ENCODE assay signal across 28 mouse cellular contexts in the genomic region with DNA sequence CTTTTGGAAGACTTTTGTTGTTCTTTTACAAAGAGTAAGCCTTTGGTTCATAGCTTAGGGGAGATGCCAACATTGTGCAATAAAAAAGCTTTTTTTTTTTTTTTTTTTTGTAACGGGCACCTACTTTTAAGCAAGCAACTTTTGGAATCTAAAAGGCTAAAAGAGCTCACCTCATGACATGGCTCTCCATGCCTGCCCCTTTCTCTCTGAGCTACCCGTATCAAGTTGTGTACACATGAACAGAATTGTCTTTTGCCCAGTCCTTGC. TPM values are rescaled to one million over a fixed set of nuclear protein-coding genes. Genes with fewer than 3 reads are reported as not detected.
"Had no signal": no experiment of that assay in that cellular context is flagged by ENCODE, and none has a peak within 500 bp of the region (broad histone marks: within the 10 kb centered on the region; RNA-seq: fewer than 3 reads in every experiment).

No protein-coding gene starts in this region.

- ATAC-seq: forebrain, postnatal 0 days; inflammation-experienced regulatory T-cells, adult 6 months had no signal

- H3K27ac ChIP-seq: heart, adult 2 months; heart, embryonic 13.5 days; heart, embryonic 15.5 days; hindbrain, embryonic 13.5 days; hindbrain, embryonic 15.5 days; layer of hippocampus, adult 2 months; left cerebral cortex, adult 2 months; limb, embryonic 13.5 days; limb, embryonic 15.5 days; liver, embryonic 13.5 days; liver, embryonic 15.5 days had no signal

- DNase-seq: forebrain, postnatal 0 days; gastrocnemius, postnatal 14 days; gastrocnemius, postnatal 36 days; heart, adult 11 months; heart, adult 2 months; heart, postnatal 14 days; heart, postnatal 36 days; kidney, adult 18-20 months; kidney, adult 8-10 months; kidney, postnatal 10 days; kidney, postnatal 25 days; left cerebral cortex, postnatal 4 days; liver, embryonic 13.5 days had no signal

- H3K36me3 ChIP-seq: heart, embryonic 13.5 days; heart, embryonic 15.5 days; hindbrain, embryonic 13.5 days; hindbrain, embryonic 15.5 days; limb, embryonic 13.5 days; limb, embryonic 15.5 days; liver, embryonic 13.5 days; liver, embryonic 15.5 days had no signal

- H3K4me3 ChIP-seq: heart, adult 2 months; heart, embryonic 13.5 days; heart, embryonic 15.5 days; hindbrain, embryonic 13.5 days; hindbrain, embryonic 15.5 days; layer of hippocampus, adult 2 months; left cerebral cortex, adult 2 months; limb, embryonic 13.5 days; limb, embryonic 15.5 days; liver, embryonic 13.5 days; liver, embryonic 15.5 days had no signal

- H3K4me1 ChIP-seq: heart, embryonic 13.5 days; heart, embryonic 15.5 days; hindbrain, embryonic 13.5 days; hindbrain, embryonic 15.5 days; limb, embryonic 13.5 days; limb, embryonic 15.5 days; liver, embryonic 15.5 days had no signal

- H3K9me3 ChIP-seq: heart, embryonic 13.5 days; heart, embryonic 15.5 days; hindbrain, embryonic 13.5 days; hindbrain, embryonic 15.5 days; limb, embryonic 13.5 days; limb, embryonic 15.5 days; liver, embryonic 13.5 days; liver, embryonic 15.5 days had no signal

- H3K4me2 ChIP-seq: heart, embryonic 11.5 days; heart, embryonic 13.5 days; heart, embryonic 15.5 days; hindbrain, embryonic 13.5 days; hindbrain, embryonic 15.5 days; limb, embryonic 13.5 days; limb, embryonic 15.5 days; liver, embryonic 13.5 days; liver, embryonic 15.5 days had no signal

- H3K9ac ChIP-seq: forebrain, postnatal 0 days; heart, embryonic 13.5 days; heart, embryonic 15.5 days; hindbrain, embryonic 13.5 days; hindbrain, embryonic 15.5 days; limb, embryonic 13.5 days; limb, embryonic 15.5 days; liver, embryonic 13.5 days; liver, embryonic 15.5 days had no signal

- H3K27me3 ChIP-seq: heart, embryonic 13.5 days; heart, embryonic 15.5 days; hindbrain, embryonic 15.5 days; limb, embryonic 13.5 days; limb, embryonic 15.5 days; liver, embryonic 13.5 days; liver, embryonic 15.5 days had no signal

RNA-seq across cellular contexts. Expression of a gene that starts 48.7 kb away (rescaled TPM):
- total RNA-seq: hematopoietic stem cell, adult 5-6 weeks; layer of hippocampus, adult 2 months; layer of hippocampus, postnatal 10 days; layer of hippocampus, postnatal 25 days; left cerebral cortex, adult 2 months; left cerebral cortex, postnatal 25 days had no signal
- polyA plus RNA-seq: inflammation-experienced regulatory T-cells, adult 6 months had no signal
